Mouse (Mus musculus) liver, adult (tissue): Measurements from ENCODE around the gene Vasn.

Experiments used
- GATA4 ChIP-seq: IDR thresholded peaks from 2 replicates; pipeline ENCODE4 v1.6.1; 2014; ENCODE audit warnings: mild to moderate bottlenecking, low read length; ENCODE audit not compliant: insufficient replicate concordance

Vasn gene

GRCm38 (mm10) chr16:4649211-4649610 lies 9.5 kb downstream of the Vasn start:
- no peak for TF ChIP-seq GATA4

- TF ChIP-seq GATA4 = no peak
Observed at GRCm38 (mm10) chr16:4649692-4650091, 10.0 kb downstream of the Vasn start.

DNA sequence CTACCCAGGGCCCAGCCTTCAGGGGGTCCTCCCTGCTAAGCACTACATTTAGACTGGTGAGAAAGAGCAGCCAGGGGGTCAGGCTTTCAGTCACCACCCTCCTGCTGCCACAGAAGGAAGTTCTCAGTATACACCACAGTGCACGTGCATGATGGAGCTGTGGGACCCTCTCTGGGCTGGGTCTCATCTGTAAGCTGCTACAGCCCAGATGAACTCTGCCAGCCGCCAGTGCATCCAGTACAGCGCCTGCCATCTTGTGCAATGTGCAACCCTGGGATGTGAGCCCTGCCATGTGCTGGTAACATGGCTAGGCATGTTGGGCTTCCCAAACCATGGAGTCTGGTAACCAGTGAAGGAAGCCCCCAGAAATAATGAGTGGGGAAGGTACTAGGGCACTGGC lies 10.4 kb downstream of the Vasn start:
- TF ChIP-seq GATA4 = no peak

DNA sequence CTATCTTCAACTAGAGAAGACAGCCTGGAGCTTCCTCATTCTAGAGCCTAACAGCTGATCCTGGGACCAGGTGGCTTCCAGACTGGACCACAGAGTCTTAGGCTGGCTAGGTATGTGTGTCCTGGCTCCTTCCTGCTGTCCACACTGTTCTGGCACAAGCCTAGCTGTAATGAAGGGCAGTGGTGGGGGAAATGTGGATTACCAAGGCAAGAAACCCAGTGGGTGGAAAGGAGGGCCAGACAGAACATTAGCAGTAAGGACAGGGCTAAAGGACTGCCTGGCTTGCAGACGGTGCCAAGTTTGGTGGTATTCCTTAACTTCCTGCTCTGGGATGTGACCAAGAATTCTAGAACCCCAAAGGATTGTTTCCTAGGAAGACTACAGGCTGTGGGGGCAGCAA lies 11.3 kb downstream of the Vasn start:
- no peak for TF ChIP-seq GATA4

GRCm38 (mm10) chr16:4651624-4652023 lies 11.9 kb downstream of the Vasn start:
- TF ChIP-seq GATA4 = no peak

DNA sequence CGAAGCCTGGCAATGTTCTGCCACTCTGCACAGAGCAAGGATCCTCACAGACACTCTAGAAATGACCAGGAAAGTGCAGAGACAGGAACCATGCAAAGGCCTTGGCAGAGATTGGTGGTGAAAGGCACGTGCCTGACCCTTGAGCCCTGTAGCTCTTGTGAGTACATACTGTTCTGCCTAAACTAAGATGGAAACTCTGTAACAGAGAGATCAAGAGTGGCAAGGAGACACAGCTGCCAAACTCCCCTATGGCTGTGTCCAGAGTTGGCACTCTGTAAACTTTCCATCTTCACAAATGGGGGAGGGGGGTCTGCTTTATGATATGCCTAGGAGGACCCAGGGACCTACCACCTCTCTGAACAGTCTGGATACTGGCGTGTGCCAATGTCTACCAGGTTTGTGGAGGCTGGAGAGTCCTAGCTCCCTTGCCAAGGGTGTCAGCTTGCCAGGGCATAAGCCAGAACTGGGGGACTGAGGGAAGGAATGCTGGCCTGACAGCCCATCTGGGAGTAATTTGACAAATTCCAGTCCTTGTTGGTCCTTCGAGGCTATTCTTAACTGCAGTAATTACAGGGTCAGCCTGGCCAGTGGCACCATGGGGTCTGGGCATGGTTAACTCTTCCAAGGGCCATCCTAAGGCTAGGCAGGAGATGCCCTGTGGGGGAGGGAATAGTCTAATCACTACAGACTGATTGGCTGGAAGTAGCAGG lies 13.1 kb downstream of the Vasn start:
- TF ChIP-seq GATA4 = no peak

GRCm38 (mm10) chr16:4654706-4655105 lies 15.0 kb downstream of the Vasn start:
- no peak for TF ChIP-seq GATA4

- TF ChIP-seq GATA4 = no peak
Observed at GRCm38 (mm10) chr16:4655251-4655734, 15.6 kb downstream of the Vasn start.

DNA sequence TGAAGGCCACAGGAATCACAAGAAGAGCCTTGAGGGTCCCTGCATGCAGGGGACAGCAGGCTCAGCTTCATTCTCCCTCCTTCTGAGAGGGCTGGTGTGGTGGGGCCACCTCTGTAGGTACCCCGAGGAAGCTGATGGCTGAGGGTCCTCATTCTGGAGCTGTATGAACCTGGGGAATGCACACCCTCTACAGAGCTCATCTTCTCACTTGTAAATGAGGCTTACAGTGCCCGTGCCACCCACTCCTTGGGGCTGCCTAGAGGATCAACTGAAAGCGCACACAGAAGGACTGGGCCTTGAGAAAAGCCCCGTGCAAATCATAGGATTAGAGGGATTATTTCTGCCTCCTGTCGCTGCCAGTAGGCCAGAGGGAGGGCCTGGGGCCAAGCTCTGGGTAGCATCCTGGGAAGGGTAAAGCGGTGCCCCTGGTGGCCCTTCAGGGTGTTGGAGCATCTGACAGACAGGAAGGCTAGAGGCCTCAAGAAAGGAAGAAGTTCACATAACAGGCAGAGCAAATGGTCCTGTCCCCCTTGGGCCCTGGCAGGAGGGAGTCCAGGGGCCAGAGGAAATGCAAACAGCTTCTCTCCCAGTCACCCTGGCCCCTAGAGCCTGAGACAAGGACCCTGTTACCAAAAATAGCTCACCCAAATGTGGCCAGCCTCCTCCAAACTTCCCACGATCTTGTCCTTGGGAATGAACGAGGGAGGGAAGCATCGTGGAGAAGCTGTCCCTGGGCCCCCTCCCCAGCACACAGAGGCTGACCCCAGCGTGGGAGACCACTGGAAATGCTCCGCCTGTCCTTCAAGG lies 16.2 kb downstream of the Vasn start:
- TF ChIP-seq GATA4 = no peak

DNA sequence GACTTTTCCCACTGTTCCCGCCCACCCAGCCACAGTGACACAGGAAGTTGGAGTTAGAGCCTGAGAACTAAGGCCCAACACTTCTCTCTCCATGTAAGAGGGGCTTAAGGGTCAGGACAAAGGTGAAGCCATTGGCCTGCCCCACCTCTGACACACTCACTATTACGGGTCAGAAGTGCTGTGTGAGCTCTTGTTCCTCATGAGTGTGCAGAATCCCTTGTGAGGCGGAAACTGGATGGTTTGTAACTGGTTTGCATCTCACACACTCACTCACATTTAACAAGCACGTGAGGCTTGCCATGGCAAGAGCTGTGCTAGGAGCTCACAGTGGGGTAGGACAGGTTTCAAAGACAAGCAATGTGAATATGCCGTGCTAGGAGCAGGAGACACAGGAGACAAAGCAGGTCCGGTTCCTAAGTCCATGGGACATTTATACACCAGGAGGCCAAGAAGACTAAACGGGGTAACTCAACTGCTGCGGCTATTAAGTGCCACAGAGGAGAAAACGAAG lies 16.9 kb downstream of the Vasn start:
- no peak for TF ChIP-seq GATA4

DNA sequence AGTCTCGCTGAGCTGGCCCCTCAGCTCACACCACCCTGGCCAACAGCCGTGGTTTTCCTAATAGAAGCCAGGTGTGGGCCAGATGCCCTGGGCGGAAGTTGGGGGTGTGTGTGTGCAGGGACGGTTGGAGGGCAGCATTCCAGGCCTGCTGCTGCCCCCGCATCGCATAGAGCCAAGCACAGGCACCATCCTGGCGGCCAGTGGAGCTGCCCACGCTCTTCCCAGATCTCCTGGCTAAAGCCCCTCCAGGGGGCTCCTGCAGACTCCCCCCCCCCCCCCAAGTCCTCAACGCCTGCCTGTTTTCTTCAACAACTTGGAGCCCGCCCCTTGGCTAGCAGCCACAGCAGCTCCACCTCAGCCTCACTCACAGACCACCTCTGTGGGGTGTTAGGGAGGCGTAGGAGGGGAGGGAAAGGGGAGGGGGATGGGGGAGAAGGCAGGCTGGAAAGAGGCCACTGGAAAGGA lies 19.1 kb downstream of the Vasn start:
- TF ChIP-seq GATA4 = no peak

- no peak for TF ChIP-seq GATA4
Observed at GRCm38 (mm10) chr16:4659326-4659725, 19.6 kb downstream of the Vasn start.

- no peak for TF ChIP-seq GATA4
Observed at GRCm38 (mm10) chr16:4661605-4662004, 21.9 kb downstream of the Vasn start.

DNA sequence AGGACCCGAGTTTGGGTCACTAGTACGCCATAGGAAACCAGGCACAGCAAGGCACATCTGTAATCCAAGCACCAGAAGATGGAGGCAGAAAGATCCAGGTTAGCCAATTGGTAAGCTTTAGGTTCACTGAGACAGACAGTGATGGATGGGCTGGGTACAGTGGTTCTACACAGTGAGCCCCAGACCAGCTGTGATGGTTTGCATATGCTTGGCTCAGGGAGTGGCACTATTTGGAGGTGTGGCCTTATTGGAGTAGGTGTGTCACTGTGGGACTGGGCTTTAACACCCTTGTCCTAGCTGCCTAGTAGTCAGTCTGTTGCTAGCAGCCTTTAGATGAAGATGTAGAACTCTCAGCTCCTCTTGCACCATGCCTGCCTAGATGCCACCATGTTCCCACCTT lies 24.1 kb downstream of the Vasn start:
- TF ChIP-seq GATA4 = no peak

DNA sequence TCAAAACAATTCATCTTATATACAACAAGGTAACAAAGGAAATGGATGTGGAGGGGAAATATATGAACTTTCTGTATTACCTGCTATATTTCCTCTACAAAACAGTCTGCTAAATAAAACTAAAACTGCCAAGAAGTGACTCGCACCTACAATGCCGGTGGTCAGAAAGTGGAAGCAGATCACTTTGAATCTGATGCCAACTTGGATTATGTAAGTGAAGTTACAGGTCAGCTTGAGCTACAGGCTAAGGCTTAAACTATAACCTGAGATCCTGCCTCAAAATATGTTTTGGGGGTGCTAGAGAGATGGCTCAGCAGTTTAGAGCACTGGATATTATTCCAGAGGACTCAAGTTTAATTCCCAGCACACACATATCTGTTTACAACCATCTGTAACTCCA lies 26.0 kb downstream of the Vasn start:
- TF ChIP-seq GATA4 = no peak

DNA sequence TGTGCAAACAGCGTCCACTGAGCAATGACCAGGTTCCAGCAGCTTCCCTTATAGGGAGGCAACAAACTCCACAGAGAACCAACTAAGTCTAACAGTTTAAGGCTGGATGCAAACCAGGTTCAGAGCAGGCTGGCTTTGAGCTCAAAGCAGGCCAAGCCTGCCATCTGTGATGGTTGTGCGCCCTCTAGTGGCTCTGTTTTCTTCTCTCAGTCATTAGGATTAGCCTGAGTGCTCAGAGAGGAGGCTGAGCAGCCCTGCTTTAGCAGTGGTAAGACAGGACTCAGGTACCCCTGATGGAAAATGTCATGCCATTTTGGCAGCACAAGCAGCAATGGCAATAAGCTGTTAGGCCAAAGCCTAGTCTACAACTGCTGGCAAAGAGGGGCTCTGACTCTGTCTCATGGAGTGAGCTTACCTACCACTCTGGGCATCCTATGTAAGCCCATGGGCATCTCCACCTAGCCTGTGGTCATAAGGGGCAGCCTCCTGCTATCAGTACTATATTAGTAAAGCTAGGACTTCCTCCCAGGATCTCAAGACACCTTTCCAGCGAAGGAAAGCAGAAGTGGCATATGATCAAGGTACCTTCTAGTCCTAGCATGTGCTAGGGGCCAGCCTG lies 27.6 kb downstream of the Vasn start:
- no peak for TF ChIP-seq GATA4
